Mouse (Mus musculus) adrenal gland, adult (tissue): ENCODE measurements around the gene Hoxb5.

Source experiments
- DNase-seq, 2 experiments: peaks; one replicate each; pipeline ENCODE4 v3.0.0; 2022 to 2023; ENCODE audit warnings: low spot score in 1 of 2; ENCODE audit not compliant: inconsistent age in 2 of 2

The Hoxb5 gene

DNA sequence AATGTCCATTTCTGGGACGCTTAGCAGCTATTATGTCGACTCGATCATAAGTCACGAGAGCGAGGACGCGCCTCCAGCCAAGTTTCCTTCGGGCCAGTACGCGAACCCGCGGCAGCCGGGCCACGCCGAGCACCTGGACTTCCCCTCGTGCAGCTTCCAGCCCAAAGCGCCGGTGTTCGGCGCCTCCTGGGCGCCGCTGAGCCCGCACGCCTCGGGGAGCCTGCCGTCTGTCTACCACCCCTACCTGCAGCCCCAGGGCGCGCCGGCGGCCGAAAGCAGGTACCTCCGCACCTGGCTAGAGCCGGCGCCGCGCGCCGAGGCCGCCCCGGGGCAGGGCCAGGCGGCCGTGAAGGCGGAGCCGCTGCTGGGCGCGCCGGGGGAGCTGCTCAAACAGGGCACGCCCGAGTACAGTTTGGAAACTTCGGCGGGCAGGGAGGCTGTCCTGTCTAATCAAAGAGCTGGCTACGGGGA lies 31.6 kb upstream of the Hoxb5 start:
- peak; percentile 84 to 94 for DNase-seq

DNA sequence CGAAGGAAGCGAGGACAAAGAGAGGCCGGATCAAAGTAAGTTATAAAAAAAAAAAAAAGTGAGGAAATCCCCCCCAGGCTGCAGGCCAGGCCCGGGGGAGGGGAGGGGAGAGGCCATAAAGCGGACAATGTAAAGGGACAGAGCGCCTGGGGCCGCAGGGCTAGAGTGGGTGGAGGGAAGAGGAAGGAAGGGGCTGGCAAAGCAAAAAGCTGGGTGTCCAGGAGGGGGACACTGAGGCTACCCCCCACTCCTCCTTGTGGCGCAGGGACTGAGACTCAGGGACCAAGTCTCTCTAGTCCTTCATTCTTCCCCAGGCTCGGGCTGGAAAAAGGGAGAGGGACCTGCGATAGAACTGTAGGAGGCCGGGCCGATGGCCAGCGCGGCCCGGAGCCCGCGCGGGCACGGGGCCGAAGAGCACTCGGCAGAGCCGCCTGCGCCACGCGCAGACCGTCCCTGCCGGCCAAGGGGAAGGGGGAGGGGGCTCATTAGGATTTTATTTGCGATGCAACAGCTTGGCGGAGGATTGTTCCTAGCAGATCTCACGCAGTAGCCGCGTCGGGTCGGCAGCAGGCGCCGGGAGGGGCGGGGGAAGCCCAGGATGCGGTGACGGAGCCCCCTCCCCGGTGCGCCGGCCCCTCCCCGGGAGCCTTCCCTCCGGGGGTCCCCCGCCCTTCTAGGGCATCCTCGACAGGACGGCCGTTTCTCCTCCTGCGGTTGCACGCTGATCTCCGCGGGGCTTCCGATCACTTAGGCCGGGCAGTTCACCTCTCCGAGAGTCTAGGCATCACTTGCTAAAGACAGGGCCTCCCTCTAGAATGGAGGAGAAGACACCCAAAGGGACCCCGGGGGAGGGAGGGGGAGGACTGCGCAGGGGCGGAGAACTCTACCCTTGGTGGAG lies 30.9 kb upstream of the Hoxb5 start:
- peak in 1 of 2 experiments; percentile 79 for DNase-seq

DNA sequence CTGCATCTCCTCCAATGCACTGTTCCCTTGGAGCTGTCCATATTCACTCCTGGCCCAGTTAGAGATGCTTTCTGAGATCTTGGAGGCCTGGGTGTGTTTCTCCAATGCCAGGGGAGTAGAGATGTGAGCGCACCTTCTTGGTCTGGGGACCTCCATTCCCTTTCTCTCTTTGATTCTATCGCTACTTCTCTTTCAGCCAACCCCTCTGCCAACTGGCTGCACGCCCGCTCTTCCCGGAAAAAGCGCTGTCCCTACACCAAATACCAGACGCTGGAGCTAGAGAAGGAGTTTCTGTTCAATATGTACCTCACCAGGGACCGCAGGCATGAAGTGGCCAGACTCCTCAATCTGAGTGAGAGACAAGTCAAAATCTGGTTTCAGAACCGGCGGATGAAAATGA lies 28.7 kb upstream of the Hoxb5 start:
- DNase-seq, result no peak

DNA sequence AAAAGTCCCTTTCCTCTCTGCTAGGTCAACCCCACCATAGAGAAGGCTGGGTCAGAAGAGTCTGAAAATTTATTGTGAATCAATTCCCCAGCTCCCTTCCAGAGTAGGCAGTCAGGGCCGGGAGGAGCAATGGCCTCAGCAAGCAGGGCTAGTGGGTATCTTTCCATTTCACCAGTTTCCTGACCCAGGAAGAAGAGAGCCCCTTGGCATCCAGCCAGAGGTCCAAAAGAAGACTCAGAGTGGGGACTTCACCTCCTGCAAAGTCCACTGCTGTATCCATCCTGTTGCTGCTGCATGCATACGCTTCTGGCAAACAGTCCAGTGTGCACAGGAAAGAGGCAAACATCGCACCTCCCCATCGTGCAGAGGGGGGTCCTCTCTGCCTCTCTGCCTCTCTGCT lies 27.2 kb upstream of the Hoxb5 start:
- DNase-seq, result peak in 1 of 2 experiments; percentile 70

DNA sequence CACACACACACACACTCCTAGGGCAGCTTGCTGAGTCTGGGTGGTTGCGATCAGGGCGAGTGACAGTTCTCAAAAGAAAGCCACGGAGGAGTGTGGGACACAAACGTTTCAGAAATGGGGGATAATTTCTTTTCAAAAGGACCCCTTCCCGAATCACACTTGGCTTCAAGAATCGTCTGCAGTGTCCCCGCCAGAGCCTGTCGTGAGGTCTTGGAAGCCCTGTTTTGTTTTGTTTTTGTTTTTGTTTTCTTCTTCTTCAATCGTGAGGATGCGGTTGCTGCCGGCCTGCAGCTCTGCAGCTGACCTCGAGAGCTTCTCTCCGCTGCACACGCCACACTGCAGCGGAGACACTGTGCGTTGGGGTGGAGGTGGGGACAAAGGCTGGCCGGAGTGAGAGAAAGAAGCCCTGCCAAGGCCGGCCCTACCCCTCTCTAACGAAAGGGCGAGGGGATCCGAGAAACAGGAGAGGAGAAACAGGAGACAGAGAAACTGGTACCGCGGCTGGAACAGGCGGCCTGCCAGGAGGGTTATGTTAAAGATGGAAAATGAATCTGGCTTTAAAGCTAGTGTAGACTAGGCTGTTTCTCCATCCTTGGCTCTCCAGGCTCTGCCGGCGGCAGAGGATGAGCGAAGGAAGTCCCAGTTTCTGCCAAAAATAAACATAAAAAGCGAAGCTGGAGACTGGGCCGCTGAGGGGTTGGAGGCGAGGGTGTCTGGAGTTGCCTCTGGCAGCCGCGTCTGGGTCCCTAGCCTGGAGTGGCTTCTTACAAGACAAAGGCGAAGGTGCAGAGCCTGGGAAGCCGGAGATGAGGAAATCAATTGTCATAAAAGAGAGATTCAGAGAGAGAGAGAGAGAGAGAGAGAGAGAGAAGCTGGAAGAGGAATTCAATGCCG lies 25.7 kb upstream of the Hoxb5 start:
- peak in 1 of 2 experiments; percentile 75 for DNase-seq

DNA sequence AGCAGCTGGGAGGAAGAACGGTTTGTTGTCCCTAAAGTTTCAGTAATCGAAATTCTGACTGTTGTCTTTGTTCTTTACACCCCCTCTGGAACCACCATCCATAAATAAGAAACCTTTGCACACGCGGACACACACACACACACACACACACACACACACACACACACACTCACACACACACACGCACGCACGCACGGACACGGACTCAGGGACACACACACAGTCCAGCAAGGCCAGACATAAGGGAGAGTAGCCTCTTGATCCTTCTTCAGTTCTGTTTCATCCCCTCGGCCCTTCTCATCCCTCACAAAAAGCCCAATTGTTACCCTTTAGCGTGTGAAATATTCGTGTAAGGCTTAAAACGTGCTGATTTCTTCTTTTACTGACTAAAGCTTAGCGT lies 24.8 kb upstream of the Hoxb5 start:
- DNase-seq, result no peak

DNA sequence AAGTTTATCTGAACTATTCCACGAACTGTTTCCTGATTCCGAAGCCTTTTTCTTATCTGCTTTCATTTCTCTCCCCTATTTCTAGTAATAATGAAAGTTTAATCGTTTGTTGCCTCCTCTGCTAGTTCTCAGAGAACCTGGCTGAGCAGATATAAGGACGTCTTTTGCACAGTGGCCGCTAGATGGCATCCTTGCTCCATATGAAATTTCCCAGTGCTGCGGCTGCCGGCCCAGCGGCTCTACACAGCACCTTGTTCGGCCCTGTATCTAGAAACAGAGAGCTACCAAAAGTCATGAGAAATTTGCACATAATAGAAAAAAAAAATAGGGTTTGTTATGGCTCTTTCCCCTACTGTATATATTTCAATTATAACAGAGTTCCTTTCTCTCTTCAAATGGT lies 24.4 kb upstream of the Hoxb5 start:
- peak in 1 of 2 experiments; percentile 94 for DNase-seq

DNA sequence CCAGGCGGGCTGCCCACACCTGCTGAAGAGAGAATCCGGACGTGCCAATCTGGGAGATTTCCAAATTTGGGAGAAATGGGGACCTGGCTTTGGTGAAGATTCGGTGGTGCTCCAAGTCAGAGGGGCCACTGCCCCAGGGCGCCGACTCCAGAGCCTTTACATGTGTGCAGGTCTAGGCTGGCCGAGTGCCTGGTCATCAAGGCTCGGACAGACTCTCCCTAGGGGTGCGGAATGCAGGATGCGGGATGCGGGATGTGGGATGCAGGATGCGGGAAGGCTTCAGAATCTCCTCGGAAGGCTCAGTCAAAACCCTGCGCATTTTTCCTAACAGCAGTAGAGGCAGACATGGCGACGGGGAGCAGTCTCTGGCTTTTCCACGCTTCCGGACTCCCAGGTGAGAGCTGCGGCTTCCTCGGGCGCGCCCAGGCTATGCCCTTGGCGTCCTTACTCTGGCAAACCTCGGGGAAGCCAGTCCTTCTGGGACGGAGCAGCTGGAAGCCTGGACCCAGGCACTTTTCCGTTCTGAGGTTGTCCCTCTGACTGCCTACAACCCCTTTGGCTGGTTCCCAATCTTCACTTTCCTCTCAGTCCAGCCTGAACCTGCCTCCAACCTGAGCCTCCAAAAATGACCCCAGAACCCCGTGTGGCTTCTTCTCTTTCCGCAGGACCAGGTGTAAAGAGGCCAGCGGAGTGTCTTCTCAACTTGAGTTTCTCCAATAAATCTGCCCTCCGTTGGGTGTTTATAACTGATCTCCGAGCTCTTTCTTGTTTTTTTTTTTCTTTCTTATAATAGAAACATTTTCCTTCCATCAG lies 23.5 kb upstream of the Hoxb5 start:
- peak in 1 of 2 experiments; percentile 71 for DNase-seq

DNA sequence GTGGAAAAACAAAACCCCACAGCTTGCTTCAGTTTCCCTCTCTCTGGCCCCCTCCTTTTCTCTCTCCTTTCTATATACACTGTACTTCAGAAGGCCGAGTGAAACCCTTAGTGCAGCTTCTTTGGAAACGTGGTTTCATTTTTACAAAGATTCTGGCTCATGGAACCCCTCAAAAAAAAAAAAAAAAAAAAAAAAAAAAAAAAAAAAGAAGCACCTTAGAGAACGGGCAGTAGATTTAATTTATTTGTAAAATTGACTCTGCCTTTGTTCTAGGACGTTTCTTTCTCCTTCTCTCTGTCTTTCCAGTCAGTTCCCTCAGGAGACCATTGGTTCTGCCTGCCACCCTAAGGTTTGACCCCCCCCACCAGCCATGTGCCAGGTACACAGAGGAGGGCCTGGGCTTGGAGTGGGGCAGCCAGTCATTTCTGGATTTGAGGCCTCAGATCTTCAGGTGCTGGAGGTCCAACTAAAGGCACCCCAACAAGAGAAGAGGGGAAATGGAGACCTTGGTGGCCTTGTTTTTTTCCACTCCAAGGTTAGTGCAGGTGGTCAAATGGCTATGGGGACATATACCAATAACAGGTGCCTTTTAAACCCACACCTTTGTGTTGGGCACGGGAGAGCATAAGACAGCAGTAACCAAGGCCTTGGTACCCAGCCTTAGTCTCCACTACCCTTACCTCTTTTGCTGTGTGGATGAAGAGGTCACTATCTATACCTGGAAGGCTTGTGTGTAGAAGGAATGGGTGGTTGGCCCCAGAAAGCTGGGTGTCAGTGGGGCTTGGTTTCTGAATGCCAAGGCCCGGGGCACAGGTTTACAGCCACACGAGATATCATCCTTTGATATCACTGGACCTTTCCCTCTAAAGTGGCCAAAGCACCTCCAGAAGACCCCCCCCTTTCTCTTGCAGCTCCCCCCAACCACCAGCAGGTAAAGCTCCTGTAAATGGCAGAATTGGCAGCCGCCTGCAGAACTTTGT lies 22.4 kb upstream of the Hoxb5 start:
- peak; percentile 60 to 76 for DNase-seq

DNA sequence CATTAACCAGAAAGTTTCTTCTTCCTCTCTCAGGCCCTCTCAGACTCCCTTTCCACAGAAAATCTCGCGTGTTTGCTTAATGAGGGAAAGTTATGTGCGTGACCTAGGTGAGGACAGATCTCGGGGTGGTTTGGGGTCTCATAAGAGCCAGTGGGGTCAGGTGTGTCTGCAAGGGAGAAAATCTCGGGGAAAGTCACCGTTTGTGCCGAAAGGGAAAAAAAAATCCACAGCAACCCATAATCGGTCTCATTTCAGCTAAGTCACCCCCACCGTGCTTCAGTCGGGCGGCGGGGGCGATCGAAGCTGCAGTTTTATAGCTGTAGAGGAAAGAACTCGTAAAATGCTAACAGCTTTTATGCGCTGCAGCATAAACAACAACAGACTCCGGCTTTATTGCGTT lies 21.7 kb upstream of the Hoxb5 start:
- DNase-seq, result no peak

DNA sequence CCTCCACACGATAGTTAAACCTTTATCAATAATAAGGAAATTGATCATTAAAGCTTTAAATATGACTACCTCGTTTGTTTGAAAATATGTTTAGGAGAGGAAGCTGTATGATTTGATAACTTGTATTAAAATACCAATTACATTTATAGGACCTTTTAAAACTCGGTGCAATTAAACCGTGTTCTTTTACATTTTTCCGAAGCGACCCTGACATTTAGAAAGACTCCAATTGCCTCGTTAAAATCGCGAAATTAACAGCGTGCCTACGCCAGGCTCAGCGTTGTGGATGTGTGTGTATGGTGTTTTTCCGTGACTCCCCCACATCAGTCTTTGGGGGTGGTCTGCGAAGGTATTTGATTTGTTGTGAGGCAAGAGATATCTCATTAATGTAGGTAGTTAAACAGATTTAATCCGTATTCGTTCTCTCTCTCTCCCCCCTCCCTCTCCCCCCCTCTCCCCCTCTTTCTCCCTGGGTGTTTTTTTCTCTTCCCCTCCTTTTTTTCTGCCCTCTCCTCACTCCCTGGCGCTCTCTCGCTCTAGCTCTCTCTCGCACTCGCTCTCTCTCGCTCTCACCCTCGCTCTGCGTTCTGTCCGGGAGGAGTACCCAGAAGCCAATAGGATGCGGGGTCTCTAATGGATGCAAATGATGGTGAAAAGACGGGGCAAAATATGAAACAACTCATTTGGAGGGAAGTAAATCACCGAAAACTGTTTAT lies 21.1 kb upstream of the Hoxb5 start, which contains the start of gene Hoxb8:
Gene Hoxb8 (plus strand): TSS at position 51 of the 716 bp plus-strand sequence.
- peak; percentile 68 to 78 for DNase-seq

DNA sequence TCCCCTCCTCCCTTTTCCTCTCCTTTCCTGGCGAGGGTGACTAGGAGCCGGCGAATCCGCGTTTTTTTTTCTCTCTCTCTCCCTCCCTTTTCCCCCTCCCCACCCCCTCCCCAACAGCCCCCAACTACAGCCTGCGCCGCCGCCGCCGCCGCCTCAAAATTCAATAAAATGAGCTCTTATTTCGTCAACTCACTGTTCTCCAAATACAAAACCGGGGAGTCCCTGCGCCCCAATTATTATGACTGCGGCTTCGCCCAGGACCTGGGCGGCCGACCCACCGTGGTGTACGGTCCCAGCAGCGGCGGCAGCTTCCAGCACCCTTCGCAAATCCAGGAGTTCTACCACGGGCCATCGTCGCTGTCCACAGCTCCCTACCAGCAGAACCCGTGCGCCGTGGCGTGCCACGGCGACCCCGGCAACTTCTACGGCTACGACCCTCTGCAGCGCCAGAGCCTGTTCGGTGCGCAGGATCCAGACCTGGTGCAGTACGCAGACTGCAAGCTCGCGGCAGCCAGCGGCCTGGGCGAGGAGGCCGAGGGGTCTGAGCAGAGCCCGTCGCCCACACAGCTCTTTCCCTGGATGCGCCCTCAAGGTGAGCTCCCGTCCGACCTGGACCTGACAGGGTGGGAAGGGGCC lies 20.2 kb upstream of the Hoxb5 start:
- peak; percentile 63 to 79 for DNase-seq

DNA sequence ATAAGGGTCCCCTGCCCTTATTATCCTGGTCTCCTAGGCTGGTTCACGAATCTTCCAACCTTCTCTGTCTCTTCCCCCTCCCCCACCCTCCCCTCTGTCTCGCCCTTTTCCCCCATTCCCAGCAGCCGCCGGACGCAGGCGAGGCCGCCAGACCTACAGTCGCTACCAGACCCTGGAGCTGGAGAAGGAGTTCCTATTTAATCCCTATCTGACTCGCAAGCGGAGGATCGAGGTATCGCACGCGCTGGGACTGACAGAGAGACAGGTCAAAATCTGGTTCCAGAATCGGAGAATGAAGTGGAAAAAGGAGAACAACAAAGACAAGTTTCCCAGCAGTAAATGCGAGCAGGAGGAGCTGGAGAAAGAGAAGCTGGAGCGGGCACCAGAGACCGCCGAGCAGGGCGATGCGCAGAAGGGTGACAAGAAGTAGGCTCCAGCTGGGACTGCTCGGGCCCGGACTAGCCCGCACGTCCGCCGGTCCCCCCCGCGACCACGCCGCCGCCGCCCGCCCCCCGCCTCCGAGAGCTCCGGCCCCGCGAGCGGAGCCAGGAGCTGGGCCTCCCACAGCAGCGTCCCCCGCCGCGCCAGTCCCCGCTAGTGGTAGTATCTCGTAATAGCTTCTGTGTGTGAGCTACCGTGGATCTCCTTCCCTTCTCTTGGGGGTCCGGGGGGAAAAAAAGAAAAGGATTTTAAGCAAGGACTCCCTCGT lies 18.9 kb upstream of the Hoxb5 start:
- DNase-seq, result peak in 1 of 2 experiments; percentile 69

DNA sequence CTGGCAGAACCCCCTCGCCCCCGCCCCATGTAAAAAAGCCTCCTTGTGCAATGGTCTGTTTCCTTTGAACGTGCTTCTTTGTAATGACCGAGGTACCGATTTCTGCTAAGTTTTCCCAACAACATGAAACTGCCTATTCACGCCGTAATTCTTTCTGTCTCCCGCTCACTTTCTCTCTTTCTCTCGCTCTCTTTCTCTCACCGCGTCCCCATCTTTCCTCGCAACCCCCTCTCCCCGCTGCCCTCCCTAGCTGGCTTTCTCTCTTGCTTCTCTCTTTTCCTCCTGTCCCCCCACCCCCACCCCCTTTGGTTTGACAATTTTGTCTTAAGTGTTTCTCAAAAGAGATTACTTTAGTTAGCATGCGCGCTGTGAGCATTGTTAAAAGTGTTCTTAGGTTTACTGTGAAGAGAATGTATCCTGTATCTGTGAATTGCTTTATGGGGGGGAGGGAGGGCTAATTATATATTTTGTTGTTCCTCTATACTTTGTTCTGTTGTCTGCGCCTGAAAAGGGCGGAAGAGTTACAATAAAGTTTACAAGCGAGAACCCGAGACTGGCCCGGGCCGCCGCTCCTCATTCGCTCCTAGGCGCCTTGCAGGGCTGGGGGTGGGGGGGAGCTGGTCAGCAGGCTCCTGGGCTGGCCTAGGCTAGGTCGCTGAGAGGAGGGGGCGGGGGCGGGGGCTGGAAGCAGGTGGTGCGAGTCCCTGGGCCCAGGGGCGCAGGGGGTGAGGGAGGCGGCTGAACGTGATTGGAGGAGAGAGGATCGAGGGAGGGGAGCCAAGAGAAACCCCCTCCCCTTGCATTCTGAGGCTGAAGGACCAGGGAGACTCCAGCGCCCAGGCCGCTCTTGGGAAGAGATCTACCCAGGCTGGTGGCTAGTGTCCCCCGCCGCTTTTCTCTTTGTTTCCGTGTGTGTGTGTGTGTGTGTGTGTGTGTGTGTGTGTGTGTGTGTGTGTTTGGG lies 18.1 kb upstream of the Hoxb5 start:
- peak; percentile 77 to 87 for DNase-seq

DNA sequence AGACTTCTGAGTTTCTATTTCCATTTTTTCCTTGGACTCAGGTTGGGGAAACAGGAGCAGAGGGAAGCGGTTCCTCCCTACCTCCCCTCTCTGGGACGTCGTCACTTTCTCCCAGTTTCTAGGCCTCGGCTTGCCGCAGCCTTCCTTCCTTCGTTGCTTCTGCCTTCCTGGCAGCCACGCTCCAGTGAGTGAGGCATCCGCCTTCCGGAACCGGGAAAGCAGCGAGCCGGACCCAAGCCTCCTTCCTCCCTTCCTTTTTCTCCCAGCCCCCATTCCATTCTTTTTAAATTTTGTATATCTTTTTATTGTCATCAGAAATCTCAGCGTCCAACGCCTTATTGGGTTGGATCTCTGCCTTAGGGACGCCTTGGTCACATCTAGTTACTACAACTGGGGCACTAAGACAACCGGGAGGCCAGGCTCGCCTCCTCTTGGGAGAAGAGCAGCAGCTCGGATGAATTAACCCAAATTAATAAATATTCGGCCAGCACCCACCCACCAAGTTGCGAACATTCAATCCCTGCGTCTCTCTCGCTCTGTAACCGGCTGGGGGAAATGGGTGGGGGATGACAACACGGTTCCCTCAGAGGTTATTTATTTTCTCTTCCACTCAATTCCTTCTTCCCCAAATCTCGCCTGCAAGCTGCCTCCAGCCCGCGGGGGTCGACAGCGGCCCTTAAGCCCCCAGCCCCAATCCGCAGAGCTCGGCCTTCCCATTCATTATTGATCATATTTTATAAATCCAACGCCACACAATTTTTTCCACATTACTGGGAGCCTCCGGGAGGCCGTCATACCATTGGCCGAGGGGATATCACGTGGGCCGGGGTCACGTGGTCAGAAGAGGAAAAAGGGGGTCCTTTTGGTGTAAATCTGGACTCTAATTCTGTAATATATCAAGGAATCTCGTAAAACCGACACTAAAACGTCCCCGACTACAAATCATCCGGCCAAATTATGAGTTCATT lies 17.1 kb upstream of the Hoxb5 start, which contains the start of gene Hoxb7:
Gene Hoxb7 (plus strand): TSS at position 853 of the 968 bp plus-strand sequence.
- DNase-seq, result peak in 1 of 2 experiments; percentile 92
